Mouse (Mus musculus) myocyte (in vitro differentiated cells): ENCODE data around the gene Lrrc66. TPM values are rescaled to one million over a fixed set of nuclear protein-coding genes. Genes with fewer than 3 reads are reported as not detected.

ENCODE experiments used
- H3K27me3 ChIP-seq: one replicate; pipeline ENCODE4 v1.6.1; 2011; ENCODE audit not compliant: control insufficient read depth, insufficient read depth, insufficient read length
- H3K36me3 ChIP-seq: one replicate; pipeline ENCODE4 v1.6.1; 2011; ENCODE audit not compliant: control insufficient read depth, insufficient read depth
- H3K4me2 ChIP-seq: one replicate; pipeline ENCODE4 v1.6.1; 2011; ENCODE audit warnings: low read depth, control low read depth
- H3K4me3 ChIP-seq: one replicate; pipeline ENCODE4 v1.5.1; 2011; ENCODE audit warnings: mild to moderate bottlenecking, control low read depth, moderate library complexity
- H3K79me2 ChIP-seq: one replicate; pipeline ENCODE4 v1.6.1; 2011; ENCODE audit not compliant: control insufficient read depth, insufficient read depth
- H3ac ChIP-seq: one replicate; pipeline ENCODE4 v1.6.1; 2011; ENCODE audit not compliant: control insufficient read depth, insufficient read length
- CEBPB ChIP-seq: IDR thresholded peaks from 2 replicates; pipeline ENCODE4 v1.6.1; 2011; ENCODE audit warnings: mild to moderate bottlenecking, moderate library complexity; ENCODE audit not compliant: poor library complexity, insufficient read depth, severe bottlenecking
- E2F4 ChIP-seq: IDR thresholded peaks from one replicate; pipeline ENCODE4 v1.6.1; 2011; ENCODE audit warnings: mild to moderate bottlenecking, control low read depth, moderate library complexity; ENCODE audit not compliant: insufficient read depth
- MAX ChIP-seq: IDR thresholded peaks from one replicate; pipeline ENCODE4 v1.6.1; 2011; ENCODE audit warnings: low read depth, mild to moderate bottlenecking, control low read depth
- MYOD1 ChIP-seq, 3 experiments: IDR thresholded peaks; one replicate each; pipeline ENCODE4 v1.6.1; 2011; ENCODE audit warnings: control low read depth in 2 of 3, low read depth in 2 of 3, mild to moderate bottlenecking in 2 of 3, moderate library complexity in 1 of 3; ENCODE audit not compliant: insufficient read length in 2 of 3, control insufficient read depth in 1 of 3
- MYOG ChIP-seq, 3 experiments: IDR thresholded peaks; one replicate each; pipeline ENCODE4 v1.6.1; 2011; ENCODE audit warnings: control low read depth in 2 of 3, low read depth in 2 of 3, mild to moderate bottlenecking in 2 of 3; ENCODE audit not compliant: insufficient read length in 2 of 3, control insufficient read depth in 1 of 3, insufficient read depth in 1 of 3
- POLR2A ChIP-seq: IDR thresholded peaks from one replicate; pipeline ENCODE4 v1.6.1; 2011; ENCODE audit warnings: low read depth, mild to moderate bottlenecking, control low read depth, moderate library complexity; ENCODE audit not compliant: insufficient read length
- POLR2AphosphoS2 ChIP-seq: IDR thresholded peaks from one replicate; pipeline ENCODE4 v1.6.1; 2011; ENCODE audit warnings: low read depth, control low read depth; ENCODE audit not compliant: insufficient read length
- REST ChIP-seq: IDR thresholded peaks from one replicate; pipeline ENCODE4 v1.6.1; 2011; ENCODE audit warnings: mild to moderate bottlenecking, control low read depth, moderate library complexity; ENCODE audit not compliant: insufficient read depth, insufficient read length
- SRF ChIP-seq: IDR thresholded peaks from one replicate; pipeline ENCODE4 v1.6.1; 2011; ENCODE audit warnings: low read depth; ENCODE audit not compliant: control insufficient read depth, insufficient read length
- TCF12 ChIP-seq: IDR thresholded peaks from one replicate; pipeline ENCODE4 v1.6.1; 2011; ENCODE audit warnings: mild to moderate bottlenecking, control low read depth; ENCODE audit not compliant: poor library complexity, insufficient read depth, severe bottlenecking
- TCF3 ChIP-seq: IDR thresholded peaks from one replicate; pipeline ENCODE4 v1.6.1; 2011; ENCODE audit warnings: low read depth, control low read depth; ENCODE audit not compliant: insufficient read length
- USF1 ChIP-seq: IDR thresholded peaks from one replicate; pipeline ENCODE4 v1.6.1; 2011; ENCODE audit warnings: low read depth, mild to moderate bottlenecking, control low read depth, moderate library complexity
- polyA plus RNA-seq: library from polyadenylated mRNA; unstranded; fragments of >200 nt; fragmentation: generic; extraction: Trizol; gene quantifications from one replicate; pipeline ENCODE4 v1.2.1, GENCODE M21; 2012; ENCODE audit warnings: missing spikeins

The Lrrc66 gene
- polyA plus RNA-seq, 1 experiment, result not detected

GRCm38 (mm10) chr5:73571395-73572156, 60.8 kb downstream of the Lrrc66 start:
- Histone ChIP-seq H3K27me3 (peaks cover 8% of the 10 kb centered on the region), H3ac (no peak overlapping the region), H3K4me3 (no peak overlapping the region), H3K36me3 (no peaks in the 10 kb centered on the region), H3K4me2 (no peak overlapping the region), H3K79me2 (no peaks in the 10 kb centered on the region)
- TF ChIP-seq TCF12 (no peak), MAX (no peak), MYOD1 (IDR thresholded peaks at IDR 0.05; ENCODE audit: control insufficient read depth in 1 of 3, insufficient read length in 2 of 3, low read depth in 2 of 3) (no peak), POLR2A (no peak), TCF3 (no peak), POLR2AphosphoS2 (no peak), E2F4 (no peak), SRF (no peak)

- Histone ChIP-seq H3K27me3 (peaks cover 2% of the 10 kb centered on the region), H3K36me3 (no peaks in the 10 kb centered on the region), H3ac (no peak overlapping the region), H3K79me2 (no peaks in the 10 kb centered on the region), H3K4me3 (no peak overlapping the region), H3K4me2 (no peak overlapping the region)
- no peak for TF ChIP-seq POLR2AphosphoS2
- no peak for TF ChIP-seq REST
- no peak for TF ChIP-seq E2F4
- no peak for TF ChIP-seq MYOG (IDR thresholded peaks at IDR 0.05; ENCODE audit: control insufficient read depth in 1 of 3, insufficient read depth in 1 of 3, insufficient read length in 2 of 3, low read depth in 2 of 3)
- no peak for TF ChIP-seq CEBPB
- TF ChIP-seq TCF12, result no peak
- no peak for TF ChIP-seq USF1
- TF ChIP-seq POLR2A, result no peak
- no peak for TF ChIP-seq SRF
- TF ChIP-seq MYOD1 (IDR thresholded peaks at IDR 0.05; ENCODE audit: control insufficient read depth in 1 of 3, insufficient read length in 2 of 3, low read depth in 2 of 3), result no peak
- no peak for TF ChIP-seq TCF3
- TF ChIP-seq MAX, result no peak
Measured at GRCm38 (mm10) chr5:73569181-73569580, 63.1 kb downstream of the Lrrc66 start.

GRCm38 (mm10) chr5:73566892-73567291, 65.4 kb downstream of the Lrrc66 start:
- no peak overlapping the region for H3ac ChIP-seq
- H3K4me3 ChIP-seq, result no peak overlapping the region
- TF ChIP-seq TCF3 (no peak), TCF12 (no peak), SRF (no peak), REST (no peak), USF1 (no peak), MYOG (IDR thresholded peaks at IDR 0.05; ENCODE audit: control insufficient read depth in 1 of 3, insufficient read depth in 1 of 3, insufficient read length in 2 of 3, low read depth in 2 of 3) (no peak), MYOD1 (IDR thresholded peaks at IDR 0.05; ENCODE audit: control insufficient read depth in 1 of 3, insufficient read length in 2 of 3, low read depth in 2 of 3) (no peak), CEBPB (no peak), POLR2AphosphoS2 (no peak)
- no peaks in the 10 kb centered on the region for H3K36me3 ChIP-seq
- no peak overlapping the region for H3K4me2 ChIP-seq
- no peaks in the 10 kb centered on the region for H3K27me3 ChIP-seq
- no peaks in the 10 kb centered on the region for H3K79me2 ChIP-seq

GRCm38 (mm10) chr5:73566119-73566518, 66.2 kb downstream of the Lrrc66 start:
- Histone ChIP-seq H3ac (no peak overlapping the region), H3K4me2 (no peak overlapping the region), H3K36me3 (no peaks in the 10 kb centered on the region), H3K4me3 (no peak overlapping the region), H3K27me3 (no peaks in the 10 kb centered on the region), H3K79me2 (no peaks in the 10 kb centered on the region)
- TF ChIP-seq POLR2AphosphoS2 (no peak), E2F4 (no peak), MYOD1 (IDR thresholded peaks at IDR 0.05; ENCODE audit: control insufficient read depth in 1 of 3, insufficient read length in 2 of 3, low read depth in 2 of 3) (peak in 2 of 3 experiments; percentile 17 to 66), SRF (no peak), MYOG (IDR thresholded peaks at IDR 0.05; ENCODE audit: control insufficient read depth in 1 of 3, insufficient read depth in 1 of 3, insufficient read length in 2 of 3, low read depth in 2 of 3) (peak in 2 of 3 experiments; percentile 29 to 45), REST (no peak), USF1 (no peak), CEBPB (no peak), TCF12 (no peak)
